Mouse (Mus musculus) bone marrow, adult 2 months (tissue): Measurements from ENCODE around the gene Maml3.

Experiments
- CTCF ChIP-seq: fragments of 200-500 bp; IDR thresholded peaks from 2 replicates; pipeline ENCODE4 v1.5.1; 2011; ENCODE audit warnings: low read length, control low read depth; ENCODE audit not compliant: control insufficient read depth, insufficient read depth
- POLR2A ChIP-seq: fragments of 200-500 bp; IDR thresholded peaks from 2 replicates; pipeline ENCODE4 v1.6.1; 2011; ENCODE audit warnings: low read depth, mild to moderate bottlenecking, control low read depth, low read length, borderline replicate concordance; ENCODE audit not compliant: control insufficient read depth

DNA sequence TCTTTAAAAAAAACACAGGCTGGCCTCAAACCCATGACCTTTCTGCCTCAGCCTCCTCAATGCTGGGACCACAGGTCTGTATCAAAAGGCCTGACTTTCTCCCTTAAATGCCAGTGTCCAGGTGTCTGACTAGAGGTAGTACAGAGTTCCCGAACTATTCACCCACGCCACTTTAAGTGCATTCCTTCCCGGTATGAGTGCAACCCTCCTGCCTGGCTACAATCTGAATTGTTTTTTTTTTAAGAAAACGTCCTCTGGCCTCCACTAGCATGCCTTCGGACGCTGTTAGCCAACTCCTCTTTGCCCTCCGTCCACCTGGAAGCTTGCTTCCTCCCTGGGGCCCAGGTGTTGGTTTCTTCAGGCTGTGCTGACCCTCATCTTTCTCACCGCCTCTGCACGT is 260.6 kb downstream of the Maml3 start:
- TF ChIP-seq CTCF (no peak), POLR2A (no peak)
